Comparison of ENCODE assay signal across 20 mouse cellular contexts in the genomic region with DNA sequence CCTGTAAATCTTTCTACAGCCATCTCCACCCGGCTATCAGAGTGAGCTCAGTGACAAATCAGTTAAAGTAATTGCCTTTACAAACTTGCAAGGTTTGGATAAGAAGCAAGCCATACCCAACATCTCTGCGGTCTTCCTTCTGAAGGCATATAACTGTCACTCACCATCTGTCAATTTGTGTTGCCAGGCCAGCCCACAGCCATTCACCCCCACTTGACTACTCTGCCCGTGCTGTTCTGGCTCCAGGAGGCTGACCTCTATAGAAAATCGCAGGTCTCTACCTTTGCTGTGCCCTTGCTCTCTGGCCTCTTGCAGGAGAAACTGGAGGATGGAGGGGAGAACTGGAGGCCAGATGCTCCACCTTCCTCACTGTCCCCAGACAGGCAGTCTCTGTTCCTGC.
DNase-seq lines count a peak whose midpoint lies in the region; ATAC-seq lines count a peak whose summit lies in the region.
"Had no signal": no experiment of that assay in that cellular context is flagged by ENCODE, and none has a peak within 500 bp of the region (broad histone marks: within the 10 kb centered on the region; RNA-seq: fewer than 3 reads in every experiment).

No protein-coding gene starts in this region.

- H3K4me1 ChIP-seq in hindbrain, embryonic 16.5 days (ENCODE audit: control insufficient read depth, insufficient read depth, low read depth, low read length), result peaks cover 7% of the 10 kb centered on the region; the same call in 1 of the 2 replicates
- peaks cover 22% of the 10 kb centered on the region for H3K4me1 ChIP-seq in hindbrain, embryonic 13.5 days (replicated peaks)
- peaks cover 10% of the 10 kb centered on the region; the same call in 1 of the 2 replicates for H3K4me1 ChIP-seq in neural tube, embryonic 14.5 days (ENCODE audit: control insufficient read depth, insufficient read depth, low read length)
- H3K4me1 ChIP-seq in neural tube, embryonic 15.5 days, result peaks cover 24% of the 10 kb centered on the region
- H3K4me1 ChIP-seq in intestine, embryonic 15.5 days (replicated peaks), result no peaks in the 10 kb centered on the region
- H3K4me1 ChIP-seq: limb, embryonic 12.5 days had no signal

- no peak overlapping the region for H3K4me3 ChIP-seq in hindbrain, embryonic 16.5 days (ENCODE audit: low read length)
- H3K4me3 ChIP-seq in hindbrain, embryonic 13.5 days, result no peak overlapping the region
- H3K4me3 ChIP-seq in neural tube, embryonic 14.5 days (ENCODE audit: low read depth, low read length), result no peak overlapping the region
- H3K4me3 ChIP-seq in neural tube, embryonic 15.5 days (replicated peaks), result no peak overlapping the region
- H3K4me3 ChIP-seq in intestine, embryonic 15.5 days (replicated peaks), result no peak overlapping the region
- H3K4me3 ChIP-seq: heart, adult 2 months; limb, embryonic 12.5 days; liver, embryonic 15.5 days; midbrain, embryonic 13.5 days had no signal

- H3K27me3 ChIP-seq in hindbrain, embryonic 16.5 days (replicated peaks; ENCODE audit: control insufficient read depth, insufficient read depth, low read length), result no peaks in the 10 kb centered on the region
- no peaks in the 10 kb centered on the region for H3K27me3 ChIP-seq in hindbrain, embryonic 13.5 days
- H3K27me3 ChIP-seq in neural tube, embryonic 14.5 days (ENCODE audit: control insufficient read depth, insufficient read depth, low read length), result no peaks in the 10 kb centered on the region
- no peaks in the 10 kb centered on the region for H3K27me3 ChIP-seq in neural tube, embryonic 15.5 days (replicated peaks)
- H3K27me3 ChIP-seq in intestine, embryonic 15.5 days (replicated peaks), result no peaks in the 10 kb centered on the region
- H3K27me3 ChIP-seq: limb, embryonic 12.5 days; liver, embryonic 15.5 days; midbrain, embryonic 13.5 days had no signal

- WGBS in hindbrain, embryonic 16.5 days, result 77% methylated on average over 4 of the region's 4 CpGs
- WGBS in hindbrain, embryonic 13.5 days, result 81% methylated on average over 4 of the region's 4 CpGs
- 59% methylated on average over 4 of the region's 4 CpGs for WGBS in neural tube, embryonic 14.5 days
- 60% methylated on average over 4 of the region's 4 CpGs for WGBS in neural tube, embryonic 15.5 days
- 76% methylated on average over 4 of the region's 4 CpGs for WGBS in intestine, embryonic 15.5 days

- H3K27ac ChIP-seq in hindbrain, embryonic 16.5 days (ENCODE audit: low read depth, low read length), result no peak overlapping the region
- H3K27ac ChIP-seq in hindbrain, embryonic 13.5 days, result no peak overlapping the region
- 0 out of 2 replicates have a peak overlapping the region, but pooled peaks have one; percentile 44 for H3K27ac ChIP-seq in neural tube, embryonic 14.5 days (ENCODE audit: low read depth, low read length)
- H3K27ac ChIP-seq in neural tube, embryonic 15.5 days (replicated peaks), result no peak overlapping the region
- no peak overlapping the region for H3K27ac ChIP-seq in intestine, embryonic 15.5 days
- H3K27ac ChIP-seq: heart, adult 2 months; hindbrain, embryonic 14.5 days; limb, embryonic 12.5 days; liver, embryonic 15.5 days; macrophage; midbrain, embryonic 13.5 days had no signal

- no peak for DNase-seq in cerebellum, postnatal 36 days
- DNase-seq: gastrocnemius, postnatal 25 days; heart, adult 2 months; kidney, adult 9 months; kidney, postnatal 14 days; thymus, adult 18-20 months; thymus, postnatal 36 days had no signal

- no peak overlapping the region for H3K9ac ChIP-seq in hindbrain, embryonic 16.5 days (ENCODE audit: low read depth, low read length)
- no peak overlapping the region for H3K9ac ChIP-seq in hindbrain, embryonic 13.5 days
- H3K9ac ChIP-seq in neural tube, embryonic 14.5 days (replicated peaks; ENCODE audit: low read depth, low read length), result no peak overlapping the region
- H3K9ac ChIP-seq in neural tube, embryonic 15.5 days (replicated peaks), result no peak overlapping the region
- no peak overlapping the region for H3K9ac ChIP-seq in intestine, embryonic 15.5 days
- H3K9ac ChIP-seq: hindbrain, embryonic 14.5 days; limb, embryonic 12.5 days; liver, embryonic 15.5 days; midbrain, embryonic 13.5 days had no signal

- ATAC-seq in cerebellum, adult (ENCODE audit: insufficient number of reproducible peaks, low FRiP score, low TSS enrichment), result peak; percentile 40; the same call in 1 of the 2 replicates
- ATAC-seq in hindbrain, embryonic 16.5 days, result peak; percentile 6; the same call in 1 of the 2 replicates
- ATAC-seq in hindbrain, embryonic 13.5 days (ENCODE audit: low FRiP score), result no peak
- no peak for ATAC-seq in neural tube, embryonic 14.5 days (ENCODE audit: low read depth)
- no peak for ATAC-seq in neural tube, embryonic 15.5 days (ENCODE audit: low FRiP score)
- ATAC-seq in megakaryocyte progenitor cell, adult 5-6 weeks (replicated peaks; ENCODE audit: poor library complexity), result peak; percentile 58
- ATAC-seq in intestine, embryonic 15.5 days, result no peak
- ATAC-seq: intestine, embryonic 16.5 days; midbrain, embryonic 13.5 days had no signal

- H3K4me2 ChIP-seq in hindbrain, embryonic 16.5 days (ENCODE audit: low read length), result no peak overlapping the region
- no peak overlapping the region for H3K4me2 ChIP-seq in hindbrain, embryonic 13.5 days
- no peak overlapping the region for H3K4me2 ChIP-seq in neural tube, embryonic 14.5 days (ENCODE audit: low read depth, low read length)
- no peak overlapping the region for H3K4me2 ChIP-seq in neural tube, embryonic 15.5 days
- H3K4me2 ChIP-seq in intestine, embryonic 15.5 days (replicated peaks), result no peak overlapping the region
- H3K4me2 ChIP-seq: hindbrain, embryonic 14.5 days; limb, embryonic 12.5 days; liver, embryonic 15.5 days; midbrain, embryonic 13.5 days had no signal

- peaks cover 4% of the 10 kb centered on the region; the same call in 1 of the 2 replicates for H3K9me3 ChIP-seq in hindbrain, embryonic 16.5 days (ENCODE audit: control insufficient read depth, low read length)
- peaks cover 7% of the 10 kb centered on the region for H3K9me3 ChIP-seq in hindbrain, embryonic 13.5 days
- H3K9me3 ChIP-seq in neural tube, embryonic 14.5 days (ENCODE audit: control insufficient read depth, low read length), result no peaks in the 10 kb centered on the region
- no peaks in the 10 kb centered on the region for H3K9me3 ChIP-seq in neural tube, embryonic 15.5 days (replicated peaks)
- H3K9me3 ChIP-seq in intestine, embryonic 15.5 days, result no peaks in the 10 kb centered on the region
- H3K9me3 ChIP-seq: liver, embryonic 15.5 days; midbrain, embryonic 13.5 days had no signal

- 0 out of 2 replicates have a peak, but pooled peaks cover 11% of the 10 kb centered on the region for H3K36me3 ChIP-seq in hindbrain, embryonic 16.5 days (ENCODE audit: control insufficient read depth, insufficient read depth, low read length)
- peaks cover 59% of the 10 kb centered on the region for H3K36me3 ChIP-seq in hindbrain, embryonic 13.5 days
- 0 out of 2 replicates have a peak, but pooled peaks cover 11% of the 10 kb centered on the region for H3K36me3 ChIP-seq in neural tube, embryonic 14.5 days (ENCODE audit: control insufficient read depth, insufficient read depth, low read length)
- H3K36me3 ChIP-seq in neural tube, embryonic 15.5 days, result peaks cover 21% of the 10 kb centered on the region
- H3K36me3 ChIP-seq in intestine, embryonic 15.5 days, result 0 out of 2 replicates have a peak, but pooled peaks cover 3% of the 10 kb centered on the region

Comparison
In these comparisons a context has a peak if more than half of its experiments do, and no peak if none do; other contexts are left out.
1. ATAC-seq: peak in cerebellum, adult (single experiment), hindbrain, embryonic 16.5 days (single experiment) and megakaryocyte progenitor cell, adult 5-6 weeks (single experiment); none in hindbrain, embryonic 13.5 days (single experiment), neural tube, embryonic 14.5 days (single experiment), neural tube, embryonic 15.5 days (single experiment) and intestine, embryonic 15.5 days (single experiment).